Mouse (Mus musculus) mouse trophoblast stem cell (cell line): ENCODE results near the gene She.
"Not testable (repeated sequence)": the region's sequence is repeated elsewhere in the genome, so short reads cannot be mapped to it uniquely, and the experiment has no call there.

Experiments
- in situ Hi-C, 2 experiments: fragments of 300-500 bp; cut with MseI, MboI; formaldehyde crosslinking; loops; 2 replicates in 1 of 2; 3 replicates in 1 of 2; pipeline ENCODE4 v1.15.1; 2025

Gene She

DNA sequence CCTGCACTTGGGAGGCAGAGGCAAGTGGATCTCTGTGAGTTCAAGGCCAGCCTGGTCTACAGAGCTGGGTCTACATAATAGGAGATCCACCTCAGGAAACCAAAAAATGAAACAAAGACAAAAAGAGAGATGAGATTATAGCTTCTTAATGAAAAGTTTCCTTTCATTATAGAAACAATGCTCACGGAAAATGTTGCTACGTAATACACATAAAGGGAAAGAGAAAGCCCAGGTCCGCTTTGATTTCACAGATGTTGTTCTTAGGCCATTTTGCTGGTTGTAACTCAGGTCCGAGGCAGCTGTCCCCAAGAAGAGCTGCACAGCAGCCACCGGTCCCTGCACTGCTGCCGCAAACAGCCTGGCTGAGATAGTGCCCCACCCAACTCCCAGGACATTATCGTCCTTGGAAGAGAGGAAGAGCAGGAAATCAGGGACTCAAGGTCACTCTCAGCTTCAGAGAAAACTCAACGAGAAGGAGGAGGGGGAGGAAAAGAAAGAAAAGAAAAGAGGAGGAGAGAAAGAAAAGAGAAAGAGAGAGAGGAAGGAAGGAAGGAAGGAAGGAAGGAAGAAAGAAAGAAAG is 31.1 kb downstream of the She start:
- in situ Hi-C loops, result no loop called here

DNA sequence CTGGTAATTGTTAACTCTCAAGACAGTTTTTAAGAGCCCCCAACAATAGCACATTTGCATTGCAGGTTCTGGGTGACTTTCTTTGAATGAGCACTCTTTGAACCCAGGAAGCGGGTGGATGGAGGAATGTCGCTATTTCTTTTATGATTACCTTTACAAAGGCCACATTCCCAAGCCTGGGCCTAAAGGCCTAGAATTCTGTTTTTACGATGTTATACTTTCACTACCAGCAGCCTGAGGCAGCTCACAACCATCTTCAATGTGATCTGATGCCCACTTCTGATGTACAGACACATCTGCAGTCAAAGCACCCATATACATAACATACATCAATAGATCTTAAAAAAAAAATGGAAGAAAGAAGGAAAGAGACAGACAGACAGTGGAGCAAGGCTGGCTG is 32.1 kb downstream of the She start:
- in situ Hi-C loops, result not testable (repeated sequence)

DNA sequence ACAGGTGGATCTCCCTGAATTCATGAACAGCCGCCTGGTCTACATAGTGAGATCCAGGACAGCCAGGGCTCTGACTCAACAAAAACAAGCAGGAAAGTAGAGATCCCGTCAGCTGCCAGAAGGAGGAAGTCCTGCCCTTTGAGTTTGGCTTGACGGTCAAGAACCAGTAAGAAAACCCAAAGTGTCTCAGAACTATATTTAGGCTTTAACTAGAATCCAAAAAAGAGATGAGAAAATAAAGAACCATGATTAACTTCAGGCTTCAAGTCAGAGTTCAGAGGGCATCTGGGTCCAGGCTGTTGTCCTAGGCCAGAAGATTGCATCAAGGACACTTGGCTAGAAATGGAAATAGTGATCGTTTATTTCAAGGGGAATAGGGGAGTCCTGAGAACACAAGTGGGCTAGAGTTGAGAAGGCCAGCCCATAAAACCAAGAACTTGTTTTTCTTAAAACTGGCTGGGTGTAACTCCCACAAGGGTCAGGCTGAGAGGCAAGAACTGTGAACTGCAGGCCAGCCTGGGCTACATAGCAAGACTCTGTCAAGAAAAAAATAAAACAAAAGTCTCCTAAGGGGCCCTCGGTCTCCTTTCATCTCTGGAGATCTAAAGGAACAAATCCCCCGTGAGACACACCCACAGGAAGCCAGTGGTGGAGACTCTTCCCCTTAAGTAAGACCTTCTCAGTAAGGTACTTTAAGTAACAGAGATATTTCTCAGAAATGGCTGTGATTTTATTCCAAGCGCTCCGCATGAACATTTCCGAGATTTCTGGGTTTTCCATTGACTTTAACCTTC is 32.7 kb downstream of the She start:
- in situ Hi-C loops, result no loop called here

DNA sequence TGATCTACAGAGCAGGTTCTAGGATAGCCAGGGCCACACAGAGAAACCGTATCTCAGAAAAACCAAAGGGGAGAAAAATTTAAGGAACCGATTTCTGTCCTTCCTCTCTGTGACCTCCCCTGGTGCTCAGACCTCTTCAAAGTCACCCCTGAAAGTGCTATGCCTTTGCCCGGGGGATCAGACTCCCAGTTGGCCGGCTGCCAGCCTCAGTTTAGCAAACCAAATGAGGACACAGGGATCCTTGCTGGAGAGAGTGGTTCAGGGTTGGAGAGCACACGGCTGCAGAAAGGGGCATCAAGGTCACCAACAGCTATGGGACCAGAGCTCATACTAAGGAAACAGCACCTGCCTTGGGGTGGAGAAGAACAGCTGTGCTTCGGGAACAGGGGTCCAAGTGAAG is 33.9 kb downstream of the She start:
- in situ Hi-C loops, result no loop called here

DNA sequence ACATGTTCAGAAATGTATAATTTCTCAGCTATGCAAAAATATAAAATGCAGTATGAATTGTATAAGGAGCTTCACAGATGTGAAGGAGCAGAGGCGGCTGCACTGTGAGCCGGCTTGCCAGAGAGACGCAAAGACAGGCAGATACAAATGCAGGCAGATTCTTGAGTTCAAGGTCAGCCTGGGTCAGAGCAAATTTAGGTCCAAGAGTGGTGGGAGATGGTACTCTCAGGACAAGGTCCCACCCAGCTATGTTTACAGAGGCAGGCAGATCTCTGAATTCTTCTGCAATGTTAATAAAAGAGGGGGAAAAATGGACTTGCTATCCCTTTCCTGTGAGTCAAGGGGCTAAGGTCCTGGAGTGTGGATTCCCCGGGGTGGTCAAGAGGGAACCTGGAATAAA is 34.6 kb downstream of the She start:
- in situ Hi-C loops, result no loop called here

DNA sequence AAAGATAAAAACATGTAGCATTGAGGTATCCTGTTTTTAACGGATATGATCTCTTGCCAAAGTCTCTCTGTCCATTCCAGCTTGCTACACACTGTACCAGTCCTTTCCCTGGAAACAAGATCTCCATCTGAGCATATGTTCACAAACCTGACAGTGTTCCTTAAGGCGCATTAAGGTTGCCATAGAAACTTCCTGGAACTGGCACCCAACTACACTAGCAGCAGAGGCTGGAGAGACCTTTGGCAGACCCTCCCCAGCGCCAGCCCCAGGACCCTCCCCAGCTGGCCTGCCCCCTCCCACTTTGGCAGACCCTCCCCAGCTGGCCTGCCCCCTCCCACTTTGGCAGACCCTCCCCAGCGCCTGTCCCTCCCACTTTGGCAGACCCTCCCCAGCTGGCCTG is 36.5 kb downstream of the She start:
- in situ Hi-C loops, result no loop called here

DNA sequence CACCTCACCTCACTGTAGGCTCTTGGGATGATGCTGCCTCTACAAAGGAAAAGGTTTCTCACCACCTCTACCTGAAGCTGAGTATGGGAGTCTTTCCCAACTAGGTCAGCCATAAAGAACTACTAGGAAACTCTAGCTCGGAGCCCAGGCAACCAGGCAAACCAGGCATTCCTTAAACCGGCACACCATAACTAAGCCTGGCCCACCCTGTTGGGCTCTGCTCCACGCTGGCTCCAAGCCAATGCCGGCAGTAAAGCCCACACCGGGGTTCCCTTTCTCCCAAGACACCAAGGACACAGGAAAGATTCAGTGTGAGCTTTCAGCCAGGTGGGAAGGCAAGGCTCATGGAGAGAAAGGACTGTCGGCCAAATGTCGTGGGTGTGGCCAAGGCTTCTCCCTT is 37.2 kb downstream of the She start:
- in situ Hi-C loops, result no loop called here

DNA sequence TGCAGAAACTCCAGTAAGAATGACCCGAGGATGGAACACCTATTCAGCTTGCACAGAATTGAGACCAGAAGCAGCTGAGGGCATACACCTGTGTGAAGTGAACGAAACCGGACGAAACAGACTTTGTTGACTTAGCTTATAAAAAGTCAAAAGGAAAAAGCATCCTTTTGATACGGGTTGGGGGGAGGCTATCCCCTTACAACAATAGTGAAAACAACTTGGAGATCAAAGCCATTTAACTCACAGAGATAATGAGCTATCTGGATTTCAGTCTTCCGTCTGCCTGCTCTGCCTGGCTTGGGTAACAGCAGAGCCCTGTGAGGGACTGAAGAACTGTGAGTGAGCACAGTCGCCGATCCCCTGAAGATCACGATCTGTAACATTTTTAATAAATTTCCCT is 37.8 kb downstream of the She start:
- in situ Hi-C loops, result no loop called here

DNA sequence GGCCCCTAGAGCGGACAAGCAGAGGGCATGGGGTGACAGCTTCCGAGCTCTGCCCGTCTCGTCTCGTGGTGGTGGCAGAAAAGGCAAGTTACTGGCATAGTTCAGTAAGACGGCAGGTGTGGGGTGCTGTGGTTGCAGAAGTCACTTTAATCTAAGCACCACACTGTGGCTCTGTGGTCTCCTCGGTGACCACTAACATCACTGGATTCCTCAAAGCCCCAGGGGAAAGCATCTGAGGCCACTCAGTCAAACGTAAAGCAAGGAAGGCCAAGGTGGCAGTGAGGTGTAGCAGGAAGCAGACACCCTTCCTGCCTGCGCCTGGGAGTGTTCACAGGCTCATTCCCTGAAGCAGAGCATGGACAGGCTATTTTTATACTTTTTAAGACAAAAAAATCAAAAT is 38.4 kb downstream of the She start:
- in situ Hi-C loops, result no loop called here

DNA sequence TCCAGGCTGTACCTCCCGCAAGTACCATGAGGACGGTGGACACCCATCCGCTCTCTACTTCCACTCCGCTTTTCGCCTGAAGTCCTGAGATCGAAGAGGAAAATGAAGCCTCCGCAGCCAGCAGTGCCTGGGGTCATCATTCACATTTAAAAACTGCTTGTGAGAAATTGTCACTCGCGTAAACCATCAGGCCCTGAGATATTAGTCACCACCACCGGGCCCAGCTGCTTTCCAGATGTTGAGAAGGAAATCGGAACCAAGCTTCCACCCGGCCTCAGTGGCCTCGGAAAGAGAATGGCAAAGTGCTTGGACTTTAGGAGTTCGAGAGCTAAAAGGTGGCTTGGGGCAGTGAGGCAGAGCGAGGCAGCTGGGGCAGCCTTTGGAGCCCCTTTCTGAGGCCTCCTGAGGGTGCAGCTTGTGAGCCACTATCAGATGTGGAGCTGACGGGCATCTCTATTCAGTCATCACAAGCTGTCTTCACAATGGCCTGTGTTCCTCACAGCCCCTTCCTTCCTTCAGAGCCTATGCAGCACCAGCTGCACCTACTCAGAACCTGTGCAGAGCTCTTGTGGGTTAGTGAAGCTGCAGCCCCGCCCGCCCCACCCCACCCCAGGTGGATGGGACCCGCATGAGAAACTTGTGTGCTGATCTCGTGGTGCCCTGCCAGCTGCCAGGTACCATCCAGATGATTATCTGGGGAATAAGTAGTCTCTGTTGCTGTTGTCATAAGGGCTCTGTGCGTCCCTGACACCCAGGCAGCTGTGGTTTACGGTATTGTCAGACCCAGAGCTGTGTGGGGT is 39.5 kb downstream of the She start:
- in situ Hi-C loops, result no loop called here

DNA sequence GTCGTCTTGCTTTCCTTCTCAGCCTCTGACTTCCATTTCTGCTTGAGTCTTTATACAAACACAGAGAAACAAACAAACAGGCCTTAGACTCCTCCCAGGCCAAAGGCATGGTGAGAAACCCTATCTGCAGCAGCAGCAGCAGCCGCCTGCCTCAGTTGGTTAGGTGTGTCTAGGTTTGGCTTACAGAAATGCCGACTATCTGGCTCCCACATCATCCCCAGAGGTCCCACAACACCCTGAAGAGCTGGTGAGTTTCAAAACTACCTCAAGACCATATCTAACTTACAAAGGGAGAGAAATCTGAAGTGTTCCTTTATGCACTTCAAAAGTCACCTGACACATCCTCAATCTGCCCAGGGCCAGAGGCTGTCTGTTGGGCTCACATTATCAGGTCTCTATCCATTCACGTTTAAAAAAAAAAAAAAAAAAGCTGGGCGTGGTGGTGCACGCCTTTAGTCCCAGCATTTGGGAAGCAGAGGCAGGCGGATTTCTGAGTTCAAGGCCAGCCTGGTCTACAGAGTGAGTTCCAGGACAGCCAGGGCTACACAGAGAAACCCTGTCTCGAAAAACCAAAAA is 40.3 kb downstream of the She start:
- in situ Hi-C loops, result no loop called here

DNA sequence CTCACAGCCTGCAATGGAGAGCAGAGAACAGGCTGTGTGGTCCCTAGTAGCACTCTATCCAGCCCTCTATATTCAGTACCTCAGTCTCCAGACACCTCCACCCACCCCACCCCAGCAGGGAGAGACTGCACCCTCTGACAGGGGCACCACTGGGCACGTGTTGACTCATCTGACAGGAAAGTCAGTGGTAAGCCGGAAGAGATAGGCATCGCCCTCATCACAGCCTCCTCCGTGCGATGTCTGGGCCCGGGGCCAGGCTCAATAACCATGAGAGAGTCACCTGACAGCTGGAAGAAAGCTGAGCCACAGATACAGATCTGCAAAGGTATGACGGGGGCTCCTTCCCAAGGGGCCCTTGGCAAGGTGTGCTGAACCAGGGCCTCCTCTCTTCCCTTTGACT is 41.0 kb downstream of the She start:
- in situ Hi-C loops, result no loop called here

DNA sequence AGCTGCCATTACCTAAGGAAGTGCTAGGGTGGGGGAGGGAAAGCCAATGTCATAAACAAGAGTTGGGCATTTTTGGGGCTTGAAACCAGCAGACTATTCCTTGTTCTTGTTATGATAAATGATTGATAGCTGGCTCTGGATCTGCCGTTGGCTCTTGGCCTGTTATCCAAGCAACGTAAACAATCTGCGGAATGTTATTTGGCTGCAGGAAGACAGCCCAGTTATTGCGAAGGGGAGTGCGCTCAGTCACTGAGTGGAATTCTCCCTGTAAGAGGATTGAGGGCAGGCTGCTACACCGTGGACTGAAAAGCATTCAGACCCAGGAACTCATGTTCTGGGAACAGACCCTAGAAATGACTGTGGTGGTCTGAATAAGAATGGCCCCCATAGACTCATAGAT is 41.5 kb downstream of the She start:
- in situ Hi-C loops, result no loop called here

DNA sequence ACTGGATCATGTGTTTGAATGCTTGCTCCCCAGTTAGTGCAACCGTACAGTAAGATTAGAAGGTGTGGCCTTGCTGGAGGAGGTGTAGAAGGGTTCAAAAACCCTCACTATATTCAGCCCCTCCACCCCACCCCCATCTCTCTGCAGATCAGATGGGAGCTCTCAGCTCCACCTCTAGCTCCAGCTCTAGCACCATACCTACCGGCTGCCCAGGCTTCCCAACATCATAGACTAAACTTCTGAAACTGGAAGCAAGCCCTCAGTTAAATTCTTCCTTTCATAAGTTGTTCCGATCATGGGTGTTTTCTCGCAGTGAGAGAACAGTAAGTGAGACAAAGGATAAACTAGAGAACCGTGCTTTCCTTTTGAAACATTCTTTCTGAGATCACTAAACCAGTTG is 42.9 kb downstream of the She start:
- in situ Hi-C loops, result no loop called here

DNA sequence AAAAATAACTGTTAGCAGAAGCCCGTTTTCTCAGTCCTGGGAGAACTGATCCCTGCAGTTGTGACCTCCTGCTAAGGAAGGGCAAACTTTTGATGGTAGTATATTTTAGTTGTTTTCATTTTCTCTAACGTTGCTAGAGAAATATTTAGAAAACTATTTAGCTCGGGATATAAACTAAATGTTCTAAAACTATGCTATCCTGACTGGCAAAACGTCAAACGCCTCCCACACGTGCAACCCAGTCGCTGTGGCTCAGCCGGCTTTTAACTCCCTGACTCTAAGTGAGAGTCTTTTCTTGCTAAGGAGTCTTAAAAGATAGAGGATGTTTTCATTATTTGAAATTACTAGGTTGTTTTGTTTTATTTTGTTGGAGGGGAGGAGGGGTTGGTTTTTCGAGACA is 43.9 kb downstream of the She start:
- in situ Hi-C loops, result no loop called here

DNA sequence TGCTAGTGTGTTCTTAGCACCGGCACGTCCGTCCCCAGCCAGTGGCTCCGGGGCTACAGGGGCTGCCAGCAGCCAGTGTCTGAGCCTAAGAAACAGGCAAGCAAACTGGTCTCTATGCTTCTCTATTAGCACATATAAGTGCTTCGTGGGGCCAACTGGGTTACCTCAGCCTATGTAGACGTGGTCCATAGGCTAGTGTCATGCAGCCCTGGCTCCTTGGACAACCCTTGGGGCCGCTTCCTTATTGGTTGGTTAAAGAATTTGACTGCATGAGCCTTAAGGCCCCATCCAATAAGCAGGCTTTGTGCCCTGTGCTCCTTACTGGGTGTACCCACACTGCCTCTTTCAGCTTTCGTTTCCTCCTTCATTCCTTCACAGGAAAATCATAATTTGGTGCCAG is 44.6 kb downstream of the She start:
- in situ Hi-C loops, result no loop called here

DNA sequence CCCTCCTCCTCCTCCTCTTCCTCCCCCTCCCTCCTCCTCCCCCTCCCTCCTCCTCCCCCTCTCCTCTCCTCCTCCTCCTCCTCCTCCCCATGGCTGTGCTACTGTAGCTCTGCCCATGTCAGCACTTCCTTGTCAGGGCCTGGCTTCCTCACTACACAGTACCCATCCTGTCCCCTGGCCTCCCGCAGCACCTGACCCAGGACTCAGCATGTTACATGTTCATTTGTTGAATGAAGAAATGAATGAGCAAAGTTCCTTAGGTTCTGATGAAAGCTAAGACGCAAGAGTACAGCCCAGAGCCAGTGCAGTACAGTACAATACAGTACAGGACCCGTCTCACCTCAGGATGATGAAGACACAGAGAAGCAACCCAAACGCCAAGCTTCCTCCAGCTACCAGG is 45.3 kb downstream of the She start:
- in situ Hi-C loops, result no loop called here

DNA sequence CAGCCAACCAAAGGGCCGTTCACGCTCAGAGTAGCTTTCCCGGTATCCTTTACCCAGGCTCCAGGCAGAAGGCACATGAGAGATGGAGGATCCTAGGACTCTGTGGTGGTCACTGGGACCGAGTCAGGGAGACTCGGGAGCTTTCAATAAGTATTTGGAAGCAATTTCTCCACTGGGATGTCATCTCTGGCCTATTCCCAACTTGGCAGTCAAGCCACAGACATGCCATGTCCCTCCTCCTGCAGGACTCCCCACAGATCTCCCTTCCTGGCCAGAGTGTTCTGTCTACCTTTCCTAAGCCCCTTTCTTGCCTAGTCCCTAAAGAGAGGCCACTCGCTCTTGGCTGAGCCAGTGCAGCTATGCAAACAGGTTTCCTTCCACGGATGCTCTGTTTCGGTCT is 46.0 kb downstream of the She start:
- in situ Hi-C loops, result no loop called here

DNA sequence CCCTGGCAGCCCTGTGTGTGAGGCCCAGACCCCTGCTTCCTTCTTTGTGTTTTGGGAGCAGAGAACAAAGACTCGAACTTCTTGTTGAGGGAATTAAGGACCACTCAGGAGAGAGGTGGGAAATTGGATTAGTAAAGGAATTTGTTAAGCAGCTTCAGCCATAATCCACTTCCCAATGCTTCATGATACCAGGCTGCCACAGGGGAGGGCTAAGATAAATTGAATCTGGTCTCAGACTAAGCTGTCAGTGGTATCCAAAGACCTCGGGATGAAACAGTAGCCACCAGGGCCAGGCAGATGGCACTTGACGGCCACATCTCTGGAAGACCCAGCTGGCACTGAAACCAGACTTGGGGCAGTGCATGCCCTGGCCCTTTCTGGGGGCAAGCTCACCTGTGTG is 47.3 kb downstream of the She start:
- in situ Hi-C loops, result no loop called here

DNA sequence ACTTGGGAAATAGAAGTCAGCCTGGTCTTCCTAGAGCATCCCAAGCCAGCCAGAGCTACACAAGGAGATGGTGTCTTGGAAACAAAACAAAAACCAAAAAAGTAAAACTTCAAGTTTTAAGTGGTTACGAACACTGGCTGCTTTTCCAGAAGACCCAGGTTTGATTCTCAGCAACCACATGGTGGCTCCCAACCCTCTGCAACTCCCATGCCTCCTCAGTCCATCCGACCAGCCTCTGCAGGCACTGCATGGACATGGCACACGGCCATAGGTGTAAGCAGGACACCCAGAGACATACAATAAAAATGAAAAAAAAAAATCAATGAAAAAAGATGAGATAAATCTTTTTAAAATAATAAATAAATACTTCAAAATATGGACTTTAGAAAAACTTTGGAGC is 48.2 kb downstream of the She start:
- in situ Hi-C loops, result no loop called here

DNA sequence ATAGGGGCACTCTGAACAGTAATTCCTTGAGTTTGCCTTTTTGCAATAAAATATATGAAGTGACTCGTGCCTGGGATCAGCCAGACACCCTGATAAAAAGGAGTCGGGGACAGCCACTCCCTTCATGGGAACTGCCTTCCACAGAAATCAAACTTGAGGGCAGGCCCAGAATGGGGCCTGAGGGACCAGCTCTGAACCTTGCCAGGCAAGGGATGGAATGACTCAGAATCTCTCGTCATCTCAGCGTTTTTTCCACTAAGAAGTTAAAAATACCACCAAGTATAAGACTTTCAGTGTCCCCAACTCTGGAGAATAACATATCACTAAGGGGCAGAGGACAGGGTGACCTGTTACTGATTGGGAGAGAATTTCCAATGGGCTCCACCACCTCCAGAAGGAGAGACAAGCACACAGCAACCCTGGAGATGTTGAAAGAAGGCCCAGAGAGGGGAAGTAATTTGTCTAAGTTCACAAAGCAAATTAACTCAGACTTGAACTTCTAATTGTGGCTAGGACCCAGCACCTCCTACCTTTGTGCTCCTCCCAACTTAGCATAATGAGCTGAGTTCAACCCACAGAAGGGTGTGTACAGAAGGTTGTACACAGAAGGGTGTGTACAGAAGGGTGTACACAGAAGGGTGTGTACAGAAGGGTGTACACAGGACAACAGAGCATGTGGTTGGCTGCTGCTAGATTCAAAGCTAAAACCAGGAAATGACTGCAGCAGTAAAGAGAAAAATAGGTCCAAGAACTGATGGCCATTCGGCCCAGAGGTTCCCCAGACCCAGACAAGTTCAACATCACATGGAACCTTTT is 49.1 kb downstream of the She start:
- in situ Hi-C loops, result no loop called here
